Mouse (Mus musculus) midbrain, embryonic 12.5 days (tissue): ENCODE measurements around the gene Rwdd1. TPM values are rescaled to one million over a fixed set of nuclear protein-coding genes. Genes with fewer than 3 reads are reported as not detected.

Experiments used
- ATAC-seq: fragments of 200-750 bp; cut with Nextera tagmentation; 2 replicates; pipeline ENCODE4 v1.8.0; 2017; ENCODE audit warnings: low read depth, moderate TSS enrichment, moderate library complexity; ENCODE audit not compliant: low FRiP score
- H3K27ac ChIP-seq: fragments of 300-500 bp; sonication (generic); replicated peaks from 2 replicates; pipeline ENCODE4 v1.5.1; 2016; ENCODE audit warnings: mild to moderate bottlenecking
- H3K27me3 ChIP-seq: fragments of 300-500 bp; sonication (generic); 2 replicates; pipeline ENCODE4 v1.6.1; 2016; ENCODE audit warnings: mild to moderate bottlenecking
- H3K36me3 ChIP-seq: fragments of 300-500 bp; sonication (generic); 2 replicates; pipeline ENCODE4 v1.6.1; 2016
- H3K4me1 ChIP-seq: fragments of 300-500 bp; sonication (generic); 2 replicates; pipeline ENCODE4 v1.6.1; 2016
- H3K4me2 ChIP-seq: fragments of 300-500 bp; sonication (generic); replicated peaks from 2 replicates; pipeline ENCODE4 v1.6.1; 2016; ENCODE audit warnings: mild to moderate bottlenecking, moderate library complexity
- H3K4me3 ChIP-seq: fragments of 300-500 bp; sonication (generic); 2 replicates; pipeline ENCODE4 v1.5.1; 2016; ENCODE audit warnings: mild to moderate bottlenecking
- H3K9ac ChIP-seq: fragments of 300-500 bp; sonication (generic); replicated peaks from 2 replicates; pipeline ENCODE4 v1.6.1; 2016; ENCODE audit warnings: mild to moderate bottlenecking, moderate library complexity
- H3K9me3 ChIP-seq: fragments of 300-500 bp; sonication (generic); 2 replicates; pipeline ENCODE4 v1.6.1; 2016; ENCODE audit warnings: mild to moderate bottlenecking
- whole genome bisulfite sequencing: fragments of 180-500 bp; shearing (Covaris S2); methylation state at CpG from one replicate; pipeline ENCODE4 v1.1.7; 2016; 5-methylcytosine and 5-hydroxymethylcytosine counted together
- polyA plus RNA-seq: library from polyadenylated mRNA; unstranded; fragments of >200 nt; fragmentation: Nextera tagmentation; extraction: Ambion mirVana; gene quantifications from 2 replicates; pipeline ENCODE4 v1.2.1, GENCODE M21; 2016

Rwdd1 gene
- polyA plus RNA-seq: 128 and 135 TPM in 2 replicates

- peak; percentile 100 for ATAC-seq
- H3K4me3 ChIP-seq: peak within 1 kb of the TSS; percentile 71
- WGBS: 0% methylated on average over 72 of the region's 82 CpGs
These were observed at the start of gene Rwdd1 for GRCm38 (mm10) chr10:34019302-34020075. TSS of gene Rwdd1 (minus strand) at chr10:34019624.

GRCm38 (mm10) chr10:34066591-34066990 is 47.2 kb upstream of the Rwdd1 start:
- WGBS: 59% methylated on average over 3 of the region's 3 CpGs

More at GRCm38 (mm10) chr10:34019302-34020075, at the start of gene Rwdd1:
- Histone ChIP-seq H3K27me3 (no peaks in the 10 kb centered on the region), H3K4me1 (peaks cover 13% of the 10 kb centered on the region), H3K9me3 (no peaks in the 10 kb centered on the region), H3K9ac (peak within 1 kb of the TSS; percentile 90), H3K27ac (peak within 1 kb of the TSS; percentile 93), H3K4me2 (peak within 1 kb of the TSS; percentile 76), H3K36me3 (no peaks in the 10 kb centered on the region; the same call in 1 of the 2 replicates)

GRCm38 (mm10) chr10:34053987-34054386 is 34.6 kb upstream of the Rwdd1 start:
- Histone ChIP-seq H3K27me3 (no peaks in the 10 kb centered on the region), H3K9me3 (no peaks in the 10 kb centered on the region), H3K36me3 (no peaks in the 10 kb centered on the region), H3K4me3 (no peak overlapping the region), H3K4me2 (no peak overlapping the region), H3K4me1 (no peaks in the 10 kb centered on the region), H3K27ac (no peak overlapping the region), H3K9ac (no peak overlapping the region)
- WGBS: 88% methylated on average over 2 of the region's 2 CpGs
- no peak for ATAC-seq

More at GRCm38 (mm10) chr10:34066591-34066990, 47.2 kb upstream of the Rwdd1 start:
- H3K27ac ChIP-seq: no peak overlapping the region
- no peak overlapping the region for H3K4me3 ChIP-seq
- H3K4me1 ChIP-seq: peaks cover 4% of the 10 kb centered on the region; the same call in 1 of the 2 replicates
- ATAC-seq: no peak
- H3K9ac ChIP-seq: no peak overlapping the region
- no peaks in the 10 kb centered on the region for H3K9me3 ChIP-seq
- H3K36me3 ChIP-seq: no peaks in the 10 kb centered on the region
- H3K4me2 ChIP-seq: no peak overlapping the region
- H3K27me3 ChIP-seq: no peaks in the 10 kb centered on the region

DNA sequence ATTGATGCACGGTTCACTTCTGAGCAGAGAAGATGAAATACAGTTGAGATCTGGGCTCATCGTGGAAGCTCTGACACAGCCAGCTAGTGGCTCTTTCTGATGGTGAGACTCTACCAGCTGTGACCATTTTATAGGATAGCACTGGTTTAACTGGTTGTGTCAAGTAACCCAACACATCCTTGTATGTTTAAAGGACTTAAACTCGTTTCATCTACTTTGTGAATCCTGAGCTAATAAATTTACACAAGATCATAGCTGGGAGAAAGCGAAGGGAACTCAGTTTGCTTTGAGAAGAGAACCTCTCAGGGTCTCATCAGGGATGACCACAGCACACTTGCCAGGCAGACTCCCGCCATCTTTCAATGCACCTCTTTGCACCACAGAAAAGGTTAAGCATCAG is 24.8 kb upstream of the Rwdd1 start, which contains the start of gene Calhm4:
TSS of gene Calhm4 (minus strand) at position 101 of the 400 bp plus-strand sequence.
- Histone ChIP-seq H3K4me3 (no peak within 1 kb of the TSS), H3K27ac (no peak within 1 kb of the TSS), H3K36me3 (no peaks in the 10 kb centered on the region), H3K27me3 (no peaks in the 10 kb centered on the region), H3K9ac (no peak within 1 kb of the TSS), H3K9me3 (no peaks in the 10 kb centered on the region), H3K4me1 (no peaks in the 10 kb centered on the region), H3K4me2 (no peak within 1 kb of the TSS)
- WGBS: 88% methylated on average over 5 of the region's 5 CpGs
- no peak for ATAC-seq

DNA sequence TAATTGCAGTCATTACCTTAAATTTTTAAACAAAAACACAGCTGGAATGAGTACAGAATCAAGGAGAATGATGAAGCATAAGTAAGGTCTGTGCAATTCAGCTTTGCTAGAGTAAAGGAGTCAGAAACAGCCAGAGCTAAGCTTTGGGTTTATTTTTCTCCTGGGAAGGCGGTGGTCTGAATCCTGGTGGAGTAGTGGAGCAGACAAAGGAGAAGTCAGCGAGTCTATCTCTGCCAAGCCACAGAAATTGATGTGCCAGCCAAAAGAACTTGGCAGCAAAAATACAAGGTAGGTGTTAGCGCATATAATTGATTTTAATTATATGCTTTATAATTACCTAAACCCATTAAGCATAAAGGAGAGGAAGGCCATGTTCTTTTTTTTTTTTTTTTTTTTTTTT is 18.0 kb upstream of the Rwdd1 start, which contains the start of gene Trappc3l:
TSS of gene Trappc3l (plus strand) at position 197 of the 400 bp plus-strand sequence.
- no peak for ATAC-seq
- Histone ChIP-seq H3K27ac (no peak within 1 kb of the TSS), H3K9ac (no peak within 1 kb of the TSS), H3K9me3 (no peaks in the 10 kb centered on the region), H3K36me3 (no peaks in the 10 kb centered on the region), H3K4me2 (no peak within 1 kb of the TSS), H3K27me3 (no peaks in the 10 kb centered on the region), H3K4me3 (no peak within 1 kb of the TSS), H3K4me1 (0 out of 2 replicates have a peak, but pooled peaks cover 4% of the 10 kb centered on the region)
- WGBS: 84% methylated on average over 3 of the region's 3 CpGs

- no peaks in the 10 kb centered on the region for H3K36me3 ChIP-seq
- H3K27ac ChIP-seq: no peak overlapping the region
- WGBS: 14% methylated on average over 5 of the region's 5 CpGs
- H3K4me1 ChIP-seq: 0 out of 2 replicates have a peak, but pooled peaks cover 4% of the 10 kb centered on the region
- peak; percentile 70 for ATAC-seq
- H3K9me3 ChIP-seq: no peaks in the 10 kb centered on the region
- no peak overlapping the region for H3K4me2 ChIP-seq
- no peak overlapping the region for H3K4me3 ChIP-seq
- H3K9ac ChIP-seq: no peak overlapping the region
- H3K27me3 ChIP-seq: no peaks in the 10 kb centered on the region
These were observed 17.2 kb upstream of the Rwdd1 start for GRCm38 (mm10) chr10:34036587-34036986.

DNA sequence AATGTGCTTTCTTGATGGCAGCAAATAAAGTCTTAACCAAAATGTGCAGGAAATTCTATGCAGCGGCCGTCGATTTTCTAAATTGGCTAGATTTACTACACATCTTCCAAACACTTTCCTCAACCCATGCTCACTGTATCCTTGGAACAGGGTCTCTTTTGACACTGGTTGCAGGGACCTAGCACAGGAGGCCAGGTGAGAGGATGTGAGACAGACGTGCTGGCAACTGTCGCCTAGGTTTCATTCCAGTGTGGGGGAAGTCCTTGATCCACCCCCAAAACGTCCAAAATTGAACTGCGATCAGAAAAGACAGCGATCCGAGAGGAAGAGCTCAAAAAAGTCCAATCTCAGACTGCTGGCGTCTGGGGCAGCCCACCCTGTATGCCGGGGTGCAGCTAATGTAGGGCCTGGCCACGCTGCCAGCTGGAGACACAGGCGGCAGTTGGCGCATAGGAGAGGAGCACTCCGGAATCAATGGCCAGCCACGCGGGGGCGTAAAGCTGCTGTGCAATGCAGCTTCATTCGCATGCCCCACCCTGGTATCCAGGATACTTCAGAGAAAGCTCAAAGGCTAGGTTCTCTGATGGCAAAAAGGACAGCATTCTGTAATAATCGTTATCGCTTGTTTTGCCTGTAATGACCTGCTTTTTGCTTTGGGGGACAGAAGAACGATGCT is 14.3 kb upstream of the Rwdd1 start:
- no peaks in the 10 kb centered on the region for H3K27me3 ChIP-seq
- no peak overlapping the region for H3K27ac ChIP-seq
- WGBS: 23% methylated on average over 22 of the region's 22 CpGs
- H3K9ac ChIP-seq: peak overlapping the region; percentile 24; the same call in 1 of the 2 replicates
- H3K9me3 ChIP-seq: no peaks in the 10 kb centered on the region
- no peaks in the 10 kb centered on the region for H3K36me3 ChIP-seq
- 0 out of 2 replicates have a peak overlapping the region, but pooled peaks have one; percentile 12 for H3K4me3 ChIP-seq
- 0 out of 2 replicates have a peak, but pooled peaks cover 4% of the 10 kb centered on the region for H3K4me1 ChIP-seq
- ATAC-seq: peak; percentile 91
- peak overlapping the region; percentile 38 for H3K4me2 ChIP-seq

DNA sequence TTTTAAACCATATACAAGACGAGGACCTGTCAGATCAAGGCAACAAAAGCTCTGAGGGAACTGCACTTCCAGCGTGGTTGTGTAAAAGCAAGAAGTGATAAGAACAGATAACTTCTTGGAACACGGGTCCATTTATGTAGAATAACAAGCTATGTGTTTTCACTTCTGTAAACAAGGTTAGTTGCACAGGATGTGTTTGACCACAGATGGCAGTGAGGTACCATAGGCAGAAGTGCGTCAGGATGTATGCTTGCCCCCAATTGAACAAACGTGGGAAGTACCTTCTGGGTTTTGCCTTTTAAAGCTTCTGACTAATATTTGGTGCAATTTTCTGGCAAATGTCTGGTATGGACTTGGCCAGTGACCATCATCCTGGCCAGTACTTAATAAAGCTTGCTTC is 10.9 kb upstream of the Rwdd1 start:
- Histone ChIP-seq H3K27me3 (no peaks in the 10 kb centered on the region), H3K4me3 (no peak overlapping the region), H3K9me3 (no peaks in the 10 kb centered on the region), H3K4me2 (no peak overlapping the region), H3K4me1 (0 out of 2 replicates have a peak, but pooled peaks cover 4% of the 10 kb centered on the region), H3K27ac (no peak overlapping the region), H3K9ac (no peak overlapping the region), H3K36me3 (no peaks in the 10 kb centered on the region)
- WGBS: 84% methylated on average over 5 of the region's 5 CpGs
- ATAC-seq: no peak

DNA sequence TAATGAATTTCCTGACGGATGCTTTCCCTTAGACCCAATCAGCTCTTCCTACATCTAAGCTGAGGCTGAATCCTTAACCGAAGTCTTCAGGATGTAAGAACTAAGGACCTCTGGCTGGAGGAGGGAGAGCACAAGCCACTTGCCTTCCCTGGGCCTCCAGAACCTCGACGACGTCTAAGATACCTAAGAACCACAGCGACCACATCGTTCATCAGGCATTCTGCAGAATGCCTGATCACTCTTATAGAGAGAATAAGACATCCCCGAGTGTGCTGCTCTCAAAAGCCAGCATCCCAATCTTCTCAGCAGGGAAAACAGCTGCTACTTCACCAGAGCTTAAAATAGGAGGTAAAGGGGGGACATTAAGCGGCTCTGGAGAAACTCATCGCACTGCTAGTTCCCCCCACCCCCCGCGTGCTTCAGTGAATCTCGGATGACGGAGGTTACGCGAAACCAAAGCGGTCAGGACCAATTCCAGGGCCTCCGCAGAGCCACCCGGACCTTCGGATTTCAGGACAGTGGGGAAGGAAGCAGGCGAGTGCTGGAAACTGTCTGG is 600 bp downstream of the Rwdd1 start:
- Histone ChIP-seq H3K4me2 (peak overlapping the region; percentile 76), H3K27ac (peak overlapping the region; percentile 93), H3K9me3 (no peaks in the 10 kb centered on the region), H3K4me3 (peak overlapping the region; percentile 71), H3K4me1 (peaks cover 13% of the 10 kb centered on the region), H3K36me3 (no peaks in the 10 kb centered on the region; the same call in 1 of the 2 replicates), H3K27me3 (no peaks in the 10 kb centered on the region), H3K9ac (peak overlapping the region; percentile 90)
- WGBS: under 1% methylated on average over 21 of the region's 21 CpGs
- ATAC-seq: no peak

GRCm38 (mm10) chr10:34013241-34013640 is 6.2 kb downstream of the Rwdd1 start:
- WGBS: 77% methylated on average over 2 of the region's 2 CpGs
- H3K9ac ChIP-seq: no peak overlapping the region
- peaks cover 19% of the 10 kb centered on the region for H3K36me3 ChIP-seq
- peaks cover 6% of the 10 kb centered on the region for H3K4me1 ChIP-seq
- H3K9me3 ChIP-seq: no peaks in the 10 kb centered on the region
- no peak for ATAC-seq
- H3K4me2 ChIP-seq: no peak overlapping the region
- H3K27ac ChIP-seq: no peak overlapping the region
- no peaks in the 10 kb centered on the region for H3K27me3 ChIP-seq
- H3K4me3 ChIP-seq: no peak overlapping the region

- no peaks in the 10 kb centered on the region; the same call in 1 of the 2 replicates for H3K4me1 ChIP-seq
- ATAC-seq: no peak
- H3K9ac ChIP-seq: no peak overlapping the region
- H3K4me3 ChIP-seq: no peak overlapping the region
- no peak overlapping the region for H3K4me2 ChIP-seq
- WGBS: 98% methylated on average over 4 of the region's 4 CpGs
- H3K9me3 ChIP-seq: no peaks in the 10 kb centered on the region
- H3K27ac ChIP-seq: no peak overlapping the region
- peaks cover 26% of the 10 kb centered on the region for H3K36me3 ChIP-seq
- H3K27me3 ChIP-seq: no peaks in the 10 kb centered on the region
These were observed 6.8 kb downstream of the Rwdd1 start for GRCm38 (mm10) chr10:34012581-34012980.

DNA sequence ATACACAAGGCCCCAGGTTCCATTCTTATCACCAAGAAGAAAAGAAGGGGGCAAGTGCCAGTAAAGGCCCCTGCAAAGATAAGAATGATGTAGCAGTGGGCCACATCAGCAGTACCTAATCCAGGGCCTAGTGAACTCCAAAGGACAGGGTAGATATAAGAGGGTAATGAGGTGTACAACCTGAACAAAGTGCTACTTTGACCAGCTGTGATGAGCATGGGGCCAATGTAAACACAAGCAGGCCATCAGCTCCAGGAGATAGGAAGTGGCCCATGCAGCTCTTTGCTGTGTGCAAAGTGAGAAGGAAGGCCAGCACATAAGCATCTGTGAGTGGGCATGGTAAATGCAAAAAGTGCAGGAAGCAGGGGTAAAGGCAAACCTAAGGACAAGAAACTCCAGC is 21.0 kb downstream of the Rwdd1 start:
- Histone ChIP-seq H3K9ac (no peak overlapping the region), H3K27ac (no peak overlapping the region), H3K27me3 (no peaks in the 10 kb centered on the region), H3K36me3 (peaks cover 80% of the 10 kb centered on the region), H3K4me3 (no peak overlapping the region), H3K4me2 (no peak overlapping the region), H3K4me1 (no peaks in the 10 kb centered on the region), H3K9me3 (no peaks in the 10 kb centered on the region)
- no peak for ATAC-seq
